Mouse (Mus musculus) megakaryocyte, embryonic 14.5 days (primary cell): ENCODE measurements at regions not wholly inside any gene's neighbourhood (a gene's known extent, or its start where the extent isn't known, plus 50 kb on each side); places are given as distances from the start of the nearest gene placed in this dataset.

Experiments
- FLI1 ChIP-seq: IDR thresholded peaks from 2 replicates; pipeline ENCODE4 v1.6.1; 2012; ENCODE audit warnings: low read length, inconsistent platforms, mixed read lengths
- GATA1 ChIP-seq: IDR thresholded peaks from 3 replicates; pipeline ENCODE4 v1.6.1; 2012; ENCODE audit warnings: mixed read lengths, low read length, inconsistent platforms, borderline replicate concordance

DNA sequence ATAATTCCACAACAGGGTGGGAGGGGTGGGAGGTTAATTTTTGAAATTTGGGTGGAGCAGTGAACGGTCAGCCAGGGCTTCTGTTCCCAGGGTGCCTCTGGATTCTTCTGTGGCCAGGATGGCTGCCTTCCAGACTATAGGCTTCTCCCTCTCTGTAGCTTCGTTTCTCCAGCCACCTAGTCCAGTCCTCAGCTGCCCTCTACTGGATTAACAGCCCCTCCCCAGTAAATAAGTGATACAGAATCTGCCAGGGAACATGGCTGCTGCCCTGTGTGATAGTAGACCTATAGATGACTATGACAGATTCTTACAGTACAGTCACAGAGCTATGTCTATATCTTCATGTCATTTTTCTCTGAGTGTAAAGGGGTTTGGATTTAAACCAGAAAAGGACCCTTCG lies 127.5 kb upstream of the Prok2 start:
- TF ChIP-seq FLI1 (no peak), GATA1 (no peak)
